Mouse (Mus musculus): ENCODE measurements around the gene Mylk3. TPM values are rescaled to one million over a fixed set of nuclear protein-coding genes. Genes with fewer than 3 reads are reported as not detected.

Gene Mylk3
- total RNA-seq, 1 experiment, result 0.22 TPM

- TF ChIP-seq MAFK (IDR thresholded peaks at IDR 0.05; ENCODE audit: insufficient read depth, low read depth, low read length) (no peak), ZC3H11A (IDR thresholded peaks at IDR 0.05; ENCODE audit: borderline replicate concordance, low read depth, low read length) (no peak), HCFC1 (IDR thresholded peaks at IDR 0.05; ENCODE audit: borderline replicate concordance, insufficient read depth, low read length) (no peak), ZNF384 (IDR thresholded peaks at IDR 0.05; ENCODE audit: low read depth, low read length) (no peak), CHD2 (IDR thresholded peaks at IDR 0.05; ENCODE audit: low read depth, low read length) (no peak)
Observed at GRCm38 (mm10) chr8:85286846-85287245, 99.3 kb downstream of the Mylk3 start.

More at GRCm38 (mm10) chr8:85286846-85287245, 99.3 kb downstream of the Mylk3 start:
- H3K9me3 ChIP-seq (ENCODE audit: control insufficient read depth, insufficient read depth, low read depth, low read length), result no peaks in the 10 kb centered on the region
- in situ Hi-C loops (cut with MboI; ENCODE audit: low sequenced_read_pairs in 2 of 2, unreplicated experiment in 2 of 2), result loop anchor here in 1 of 2 experiments (10.0 kb wide), 1 partner anchor 258 kb away; no protein-coding TSS in a partner anchor
- no peak overlapping the region for H3K9ac ChIP-seq (ENCODE audit: insufficient read depth, low read depth, low read length, poor library complexity, severe bottlenecking)
- H3K4me1 ChIP-seq (ENCODE audit: control insufficient read depth in 2 of 2, insufficient read depth in 2 of 2, low read length in 2 of 2, poor library complexity in 1 of 2), result no peaks in the 10 kb centered on the region
- peaks cover 7% of the 10 kb centered on the region for H3K36me3 ChIP-seq (ENCODE audit: control insufficient read depth, insufficient read depth, low read length, poor library complexity, severe bottlenecking)
- DNase-seq (ENCODE audit: low read depth, low spot score), result no peak
- H3K4me3 ChIP-seq (ENCODE audit: insufficient read depth in 1 of 2, low read depth in 1 of 2, low read length in 2 of 2, poor library complexity in 1 of 2, severe bottlenecking in 1 of 2), result no peak overlapping the region
- no peak overlapping the region for H3K27ac ChIP-seq (ENCODE audit: insufficient read depth, low read depth, low read length, poor library complexity, severe bottlenecking)

Other genes with a start within 250 kb of the Mylk3 start
- not detected in 2 replicates for gene Cks1brt, start 234.4 kb downstream of the Mylk3 start, total RNA-seq (2012; rRNA removed)
- not detected in 2 replicates for gene Olfr371, start 160.4 kb downstream of the Mylk3 start, total RNA-seq (2012; rRNA removed)
- gene Orc6, start 86.7 kb downstream of the Mylk3 start, total RNA-seq (2012; rRNA removed), result 60.7 and 105 TPM in 2 replicates
- 74.8 and 109 TPM in 2 replicates for gene Vps35, start 86.5 kb downstream of the Mylk3 start, total RNA-seq (2012; rRNA removed)
- 15.0 and 19.5 TPM in 2 replicates for gene 4921524J17Rik, start 46.5 kb upstream of the Mylk3 start, total RNA-seq (2012; rRNA removed)
- 31.9 and 46.4 TPM in 2 replicates for gene Gpt2, start 106.2 kb upstream of the Mylk3 start, total RNA-seq (2012; rRNA removed)
- 103 and 158 TPM in 2 replicates for gene Dnaja2, start 169.0 kb upstream of the Mylk3 start, total RNA-seq (2012; rRNA removed)